Mouse (Mus musculus): ENCODE measurements at regions not wholly inside any gene's neighbourhood (a gene's known extent, or its start where the extent isn't known, plus 50 kb on each side); places are given as distances from the start of the nearest gene placed in this dataset.

GRCm38 (mm10) chr11:110828584-110828983 is 139.2 kb upstream of the Kcnj16 start:
- H3K4me3 ChIP-seq (ENCODE audit: low read length) = no peak overlapping the region
- peak; percentile 55; the same call in 1 of the 2 replicates for ATAC-seq (ENCODE audit: low FRiP score, low TSS enrichment)
- H3K9ac ChIP-seq (ENCODE audit: low read depth, low read length) = no peak overlapping the region
- no peak overlapping the region for H3K4me2 ChIP-seq (replicated peaks; ENCODE audit: low read depth, low read length)
- no peaks in the 10 kb centered on the region for H3K4me1 ChIP-seq (ENCODE audit: control insufficient read depth, insufficient read depth, low read length)
- no peaks in the 10 kb centered on the region for H3K27me3 ChIP-seq (ENCODE audit: control insufficient read depth, insufficient read depth, low read length)
- 55% methylated on average over 5 of the region's 5 CpGs for WGBS
- H3K36me3 ChIP-seq (ENCODE audit: control insufficient read depth, insufficient read depth, low read length) = no peaks in the 10 kb centered on the region
- H3K9me3 ChIP-seq (ENCODE audit: control insufficient read depth, low read length) = no peaks in the 10 kb centered on the region
- H3K27ac ChIP-seq (ENCODE audit: low read depth, low read length) = no peak overlapping the region

- H3K27ac ChIP-seq (ENCODE audit: low read depth, low read length) = no peak overlapping the region
- ATAC-seq (ENCODE audit: low FRiP score, low TSS enrichment) = no peak
- H3K27me3 ChIP-seq (ENCODE audit: control insufficient read depth, insufficient read depth, low read length) = no peaks in the 10 kb centered on the region
- H3K36me3 ChIP-seq (ENCODE audit: control insufficient read depth, insufficient read depth, low read length) = no peaks in the 10 kb centered on the region
- no peaks in the 10 kb centered on the region for H3K9me3 ChIP-seq (ENCODE audit: control insufficient read depth, low read length)
- H3K4me1 ChIP-seq (ENCODE audit: control insufficient read depth, insufficient read depth, low read length) = no peaks in the 10 kb centered on the region
- H3K4me3 ChIP-seq (ENCODE audit: low read length) = no peak overlapping the region
- WGBS = 87% methylated on average over 4 of the region's 4 CpGs
- H3K4me2 ChIP-seq (replicated peaks; ENCODE audit: low read depth, low read length) = no peak overlapping the region
- H3K9ac ChIP-seq (ENCODE audit: low read depth, low read length) = no peak overlapping the region
Observed at GRCm38 (mm10) chr11:110836688-110837087, 131.1 kb upstream of the Kcnj16 start.

- Histone ChIP-seq H3K4me3 (ENCODE audit: low read length) (no peak overlapping the region), H3K9ac (ENCODE audit: low read depth, low read length) (no peak overlapping the region), H3K9me3 (ENCODE audit: control insufficient read depth, low read length) (no peaks in the 10 kb centered on the region), H3K36me3 (ENCODE audit: control insufficient read depth, insufficient read depth, low read length) (no peaks in the 10 kb centered on the region), H3K4me2 (replicated peaks; ENCODE audit: low read depth, low read length) (no peak overlapping the region), H3K4me1 (ENCODE audit: control insufficient read depth, insufficient read depth, low read length) (no peaks in the 10 kb centered on the region), H3K27me3 (ENCODE audit: control insufficient read depth, insufficient read depth, low read length) (no peaks in the 10 kb centered on the region), H3K27ac (ENCODE audit: low read depth, low read length) (no peak overlapping the region)
- ATAC-seq (ENCODE audit: low FRiP score, low TSS enrichment) = no peak
- 89% methylated on average over 7 of the region's 7 CpGs for WGBS
Observed at GRCm38 (mm10) chr11:110839316-110839715, 128.5 kb upstream of the Kcnj16 start.

- H3K36me3 ChIP-seq (ENCODE audit: control insufficient read depth, insufficient read depth, low read length) = no peaks in the 10 kb centered on the region
- no peaks in the 10 kb centered on the region for H3K4me1 ChIP-seq (ENCODE audit: control insufficient read depth, insufficient read depth, low read length)
- no peaks in the 10 kb centered on the region for H3K27me3 ChIP-seq (ENCODE audit: control insufficient read depth, insufficient read depth, low read length)
- H3K4me2 ChIP-seq (replicated peaks; ENCODE audit: low read depth, low read length) = no peak overlapping the region
- no peak overlapping the region for H3K9ac ChIP-seq (ENCODE audit: low read depth, low read length)
- H3K27ac ChIP-seq (ENCODE audit: low read depth, low read length) = no peak overlapping the region
- WGBS = 84% methylated on average over 3 of the region's 3 CpGs
- ATAC-seq (ENCODE audit: low FRiP score, low TSS enrichment) = no peak
- no peaks in the 10 kb centered on the region for H3K9me3 ChIP-seq (ENCODE audit: control insufficient read depth, low read length)
- H3K4me3 ChIP-seq (ENCODE audit: low read length) = no peak overlapping the region
Observed at GRCm38 (mm10) chr11:110868319-110868718, 99.5 kb upstream of the Kcnj16 start.

- Histone ChIP-seq H3K27ac (ENCODE audit: low read depth, low read length) (no peak overlapping the region), H3K36me3 (ENCODE audit: control insufficient read depth, insufficient read depth, low read length) (no peaks in the 10 kb centered on the region), H3K9me3 (ENCODE audit: control insufficient read depth, low read length) (no peaks in the 10 kb centered on the region), H3K27me3 (ENCODE audit: control insufficient read depth, insufficient read depth, low read length) (no peaks in the 10 kb centered on the region), H3K4me1 (ENCODE audit: control insufficient read depth, insufficient read depth, low read length) (no peaks in the 10 kb centered on the region), H3K4me3 (ENCODE audit: low read length) (no peak overlapping the region), H3K9ac (ENCODE audit: low read depth, low read length) (no peak overlapping the region), H3K4me2 (replicated peaks; ENCODE audit: low read depth, low read length) (no peak overlapping the region)
- ATAC-seq (ENCODE audit: low FRiP score, low TSS enrichment) = no peak
- WGBS = 92% methylated on average over 2 of the region's 2 CpGs
Observed at GRCm38 (mm10) chr11:110870133-110870532, 97.7 kb upstream of the Kcnj16 start.

GRCm38 (mm10) chr11:110874626-110875025 is 93.2 kb upstream of the Kcnj16 start:
- H3K4me2 ChIP-seq (replicated peaks; ENCODE audit: low read depth, low read length) = no peak overlapping the region
- H3K36me3 ChIP-seq (ENCODE audit: control insufficient read depth, insufficient read depth, low read length) = no peaks in the 10 kb centered on the region
- H3K4me1 ChIP-seq (ENCODE audit: control insufficient read depth, insufficient read depth, low read length) = no peaks in the 10 kb centered on the region
- H3K4me3 ChIP-seq (ENCODE audit: low read length) = no peak overlapping the region
- 60% methylated on average over 7 of the region's 7 CpGs for WGBS
- no peak overlapping the region for H3K27ac ChIP-seq (ENCODE audit: low read depth, low read length)
- H3K9ac ChIP-seq (ENCODE audit: low read depth, low read length) = no peak overlapping the region
- H3K27me3 ChIP-seq (ENCODE audit: control insufficient read depth, insufficient read depth, low read length) = no peaks in the 10 kb centered on the region
- no peaks in the 10 kb centered on the region for H3K9me3 ChIP-seq (ENCODE audit: control insufficient read depth, low read length)
- no peak for ATAC-seq (ENCODE audit: low FRiP score, low TSS enrichment)

- WGBS = 80% methylated on average over 9 of the region's 9 CpGs
- ATAC-seq (ENCODE audit: low FRiP score, low TSS enrichment) = no peak
- no peak overlapping the region for H3K4me3 ChIP-seq (ENCODE audit: low read length)
Observed at GRCm38 (mm10) chr11:110880971-110881370, 86.9 kb upstream of the Kcnj16 start.

GRCm38 (mm10) chr11:110889354-110890151 is 78.3 kb upstream of the Kcnj16 start:
- Histone ChIP-seq H3K9ac (ENCODE audit: low read depth, low read length) (no peak overlapping the region), H3K9me3 (ENCODE audit: control insufficient read depth, low read length) (no peaks in the 10 kb centered on the region), H3K27me3 (ENCODE audit: control insufficient read depth, insufficient read depth, low read length) (no peaks in the 10 kb centered on the region), H3K4me1 (ENCODE audit: control insufficient read depth, insufficient read depth, low read length) (no peaks in the 10 kb centered on the region), H3K27ac (ENCODE audit: low read depth, low read length) (no peak overlapping the region), H3K4me3 (ENCODE audit: low read length) (no peak overlapping the region), H3K36me3 (ENCODE audit: control insufficient read depth, insufficient read depth, low read length) (no peaks in the 10 kb centered on the region), H3K4me2 (replicated peaks; ENCODE audit: low read depth, low read length) (no peak overlapping the region)
- 82% methylated on average over 3 of the region's 3 CpGs for WGBS
- ATAC-seq (ENCODE audit: low FRiP score, low TSS enrichment) = no peak

More at GRCm38 (mm10) chr11:110880971-110881370, 86.9 kb upstream of the Kcnj16 start:
- Histone ChIP-seq H3K9me3 (ENCODE audit: control insufficient read depth, low read length) (no peaks in the 10 kb centered on the region), H3K4me2 (replicated peaks; ENCODE audit: low read depth, low read length) (no peak overlapping the region), H3K27me3 (ENCODE audit: control insufficient read depth, insufficient read depth, low read length) (no peaks in the 10 kb centered on the region), H3K4me1 (ENCODE audit: control insufficient read depth, insufficient read depth, low read length) (no peaks in the 10 kb centered on the region), H3K9ac (ENCODE audit: low read depth, low read length) (no peak overlapping the region), H3K27ac (ENCODE audit: low read depth, low read length) (no peak overlapping the region), H3K36me3 (ENCODE audit: control insufficient read depth, insufficient read depth, low read length) (no peaks in the 10 kb centered on the region)

- H3K4me1 ChIP-seq (ENCODE audit: control insufficient read depth, insufficient read depth, low read length) = no peaks in the 10 kb centered on the region
- no peak overlapping the region for H3K27ac ChIP-seq (ENCODE audit: low read depth, low read length)
- no peaks in the 10 kb centered on the region for H3K27me3 ChIP-seq (ENCODE audit: control insufficient read depth, insufficient read depth, low read length)
- no peak overlapping the region for H3K4me3 ChIP-seq (ENCODE audit: low read length)
- no peak for ATAC-seq (ENCODE audit: low FRiP score, low TSS enrichment)
- H3K9ac ChIP-seq (ENCODE audit: low read depth, low read length) = no peak overlapping the region
- WGBS = 71% methylated on average over 3 of the region's 3 CpGs
- H3K36me3 ChIP-seq (ENCODE audit: control insufficient read depth, insufficient read depth, low read length) = no peaks in the 10 kb centered on the region
- no peaks in the 10 kb centered on the region for H3K9me3 ChIP-seq (ENCODE audit: control insufficient read depth, low read length)
- no peak overlapping the region for H3K4me2 ChIP-seq (replicated peaks; ENCODE audit: low read depth, low read length)
Observed at GRCm38 (mm10) chr11:110890411-110890810, 77.4 kb upstream of the Kcnj16 start.
